Mouse (Mus musculus) bone marrow macrophage, adult 2 months (primary cell): Measurements from ENCODE around the gene RPS10-NUDT3. TPM values are rescaled to one million over a fixed set of nuclear protein-coding genes. Genes with fewer than 3 reads are reported as not detected.

ENCODE experiments used
- H3K27ac ChIP-seq: 2 replicates; pipeline ENCODE4 v1.5.1; 2012; ENCODE audit warnings: low read depth, low read length; ENCODE audit not compliant: insufficient read depth
- H3K4me1 ChIP-seq: 2 replicates; pipeline ENCODE4 v1.6.1; 2012; ENCODE audit warnings: low read length; ENCODE audit not compliant: control insufficient read depth, insufficient read depth
- H3K4me3 ChIP-seq: 2 replicates; pipeline ENCODE4 v1.5.1; 2012; ENCODE audit warnings: mild to moderate bottlenecking, low read length, moderate library complexity; ENCODE audit not compliant: insufficient read depth
- CTCF ChIP-seq: IDR thresholded peaks from 2 replicates; pipeline ENCODE4 v1.5.1; 2012; ENCODE audit warnings: low read depth, mild to moderate bottlenecking, low read length, moderate library complexity
- POLR2A ChIP-seq: IDR thresholded peaks from 2 replicates; pipeline ENCODE4 v1.6.1; 2012; ENCODE audit warnings: mild to moderate bottlenecking, low read depth, low read length, borderline replicate concordance
- polyA plus RNA-seq: library from polyadenylated mRNA; stranded (reverse); fragments of >200 nt; gene quantifications from 2 replicates; pipeline ENCODE4 v1.2.4, GENCODE M21; 2012; ENCODE audit not compliant: missing spikeins, insufficient read depth, insufficient read length

The RPS10-NUDT3 gene
- not detected in 2 replicates for polyA plus RNA-seq

GRCm38 (mm10) chr17:27634871-27635574, at the start of gene RPS10-NUDT3:
Gene RPS10-NUDT3 (minus strand): TSS chr17:27635222.
- H3K4me1 ChIP-seq, result peaks cover 8% of the 10 kb centered on the region; the same call in 1 of the 2 replicates
- no peak for TF ChIP-seq CTCF

GRCm38 (mm10) chr17:27678924-27679813, 44.1 kb upstream of the RPS10-NUDT3 start:
- Histone ChIP-seq H3K4me1 (0 out of 2 replicates have a peak, but pooled peaks cover 4% of the 10 kb centered on the region), H3K27ac (no peak overlapping the region), H3K4me3 (no peak overlapping the region)
- TF ChIP-seq CTCF, result no peak
- no peak for TF ChIP-seq POLR2A

More at GRCm38 (mm10) chr17:27634871-27635574, at the start of gene RPS10-NUDT3:
- H3K27ac ChIP-seq, result peak within 1 kb of the TSS; percentile 72
- H3K4me3 ChIP-seq, result peak within 1 kb of the TSS; percentile 68

GRCm38 (mm10) chr17:27677756-27678155, 42.7 kb upstream of the RPS10-NUDT3 start:
- TF ChIP-seq POLR2A, result no peak
- TF ChIP-seq CTCF, result no peak
- Histone ChIP-seq H3K4me1 (0 out of 2 replicates have a peak, but pooled peaks cover 4% of the 10 kb centered on the region), H3K4me3 (no peak overlapping the region), H3K27ac (no peak overlapping the region)

GRCm38 (mm10) chr17:27676270-27676669, 41.2 kb upstream of the RPS10-NUDT3 start:
- H3K27ac ChIP-seq, result no peak overlapping the region
- TF ChIP-seq CTCF (no peak), POLR2A (no peak)

GRCm38 (mm10) chr17:27675453-27675852, 40.4 kb upstream of the RPS10-NUDT3 start:
- H3K27ac ChIP-seq, result no peak overlapping the region
- H3K4me3 ChIP-seq, result no peak overlapping the region
- H3K4me1 ChIP-seq, result 0 out of 2 replicates have a peak, but pooled peaks cover 4% of the 10 kb centered on the region
- no peak for TF ChIP-seq CTCF
- TF ChIP-seq POLR2A, result no peak

More at GRCm38 (mm10) chr17:27676270-27676669, 41.2 kb upstream of the RPS10-NUDT3 start:
- Histone ChIP-seq H3K4me3 (no peak overlapping the region), H3K4me1 (0 out of 2 replicates have a peak, but pooled peaks cover 4% of the 10 kb centered on the region)

GRCm38 (mm10) chr17:27673945-27674344, 38.9 kb upstream of the RPS10-NUDT3 start:
- TF ChIP-seq POLR2A (no peak), CTCF (no peak)
- no peak overlapping the region for H3K4me3 ChIP-seq
- 0 out of 2 replicates have a peak, but pooled peaks cover 4% of the 10 kb centered on the region for H3K4me1 ChIP-seq
- no peak overlapping the region for H3K27ac ChIP-seq

GRCm38 (mm10) chr17:27671720-27672119, 36.7 kb upstream of the RPS10-NUDT3 start:
- Histone ChIP-seq H3K27ac (no peak overlapping the region), H3K4me1 (0 out of 2 replicates have a peak, but pooled peaks cover 4% of the 10 kb centered on the region), H3K4me3 (no peak overlapping the region)
- TF ChIP-seq CTCF (no peak), POLR2A (no peak)

- Histone ChIP-seq H3K27ac (no peak overlapping the region), H3K4me1 (no peaks in the 10 kb centered on the region), H3K4me3 (no peak overlapping the region)
- TF ChIP-seq CTCF (no peak), POLR2A (no peak)
These were observed 23.7 kb upstream of the RPS10-NUDT3 start for GRCm38 (mm10) chr17:27658767-27659166.

- H3K4me1 ChIP-seq, result no peaks in the 10 kb centered on the region
- H3K27ac ChIP-seq, result no peak overlapping the region
- TF ChIP-seq POLR2A (no peak), CTCF (no peak)
- no peak overlapping the region for H3K4me3 ChIP-seq
These were observed 22.1 kb upstream of the RPS10-NUDT3 start for GRCm38 (mm10) chr17:27657123-27657522.

GRCm38 (mm10) chr17:27656414-27656813, 21.4 kb upstream of the RPS10-NUDT3 start:
- no peak for TF ChIP-seq CTCF
- no peak for TF ChIP-seq POLR2A
- Histone ChIP-seq H3K4me3 (no peak overlapping the region), H3K27ac (no peak overlapping the region), H3K4me1 (peaks cover 2% of the 10 kb centered on the region; the same call in 1 of the 2 replicates)
